Mouse (Mus musculus) myocyte (in vitro differentiated cells): ENCODE measurements around the gene 1700037C18Rik. TPM values are rescaled to one million over a fixed set of nuclear protein-coding genes. Genes with fewer than 3 reads are reported as not detected.

Experiments used
- H3K27me3 ChIP-seq: one replicate; pipeline ENCODE4 v1.6.1; 2011; ENCODE audit not compliant: control insufficient read depth, insufficient read depth, insufficient read length
- H3K36me3 ChIP-seq: one replicate; pipeline ENCODE4 v1.6.1; 2011; ENCODE audit not compliant: control insufficient read depth, insufficient read depth
- H3K4me2 ChIP-seq: one replicate; pipeline ENCODE4 v1.6.1; 2011; ENCODE audit warnings: low read depth, control low read depth
- H3K4me3 ChIP-seq: one replicate; pipeline ENCODE4 v1.5.1; 2011; ENCODE audit warnings: mild to moderate bottlenecking, control low read depth, moderate library complexity
- H3K79me2 ChIP-seq: one replicate; pipeline ENCODE4 v1.6.1; 2011; ENCODE audit not compliant: control insufficient read depth, insufficient read depth
- H3ac ChIP-seq: one replicate; pipeline ENCODE4 v1.6.1; 2011; ENCODE audit not compliant: control insufficient read depth, insufficient read length
- CEBPB ChIP-seq: IDR thresholded peaks from 2 replicates; pipeline ENCODE4 v1.6.1; 2011; ENCODE audit warnings: mild to moderate bottlenecking, moderate library complexity; ENCODE audit not compliant: poor library complexity, insufficient read depth, severe bottlenecking
- E2F4 ChIP-seq: IDR thresholded peaks from one replicate; pipeline ENCODE4 v1.6.1; 2011; ENCODE audit warnings: mild to moderate bottlenecking, control low read depth, moderate library complexity; ENCODE audit not compliant: insufficient read depth
- MAX ChIP-seq: IDR thresholded peaks from one replicate; pipeline ENCODE4 v1.6.1; 2011; ENCODE audit warnings: low read depth, mild to moderate bottlenecking, control low read depth
- MYOD1 ChIP-seq, 3 experiments: IDR thresholded peaks; one replicate each; pipeline ENCODE4 v1.6.1; 2011; ENCODE audit warnings: control low read depth in 2 of 3, low read depth in 2 of 3, mild to moderate bottlenecking in 2 of 3, moderate library complexity in 1 of 3; ENCODE audit not compliant: insufficient read length in 2 of 3, control insufficient read depth in 1 of 3
- MYOG ChIP-seq, 3 experiments: IDR thresholded peaks; one replicate each; pipeline ENCODE4 v1.6.1; 2011; ENCODE audit warnings: control low read depth in 2 of 3, low read depth in 2 of 3, mild to moderate bottlenecking in 2 of 3; ENCODE audit not compliant: insufficient read length in 2 of 3, control insufficient read depth in 1 of 3, insufficient read depth in 1 of 3
- POLR2A ChIP-seq: IDR thresholded peaks from one replicate; pipeline ENCODE4 v1.6.1; 2011; ENCODE audit warnings: low read depth, mild to moderate bottlenecking, control low read depth, moderate library complexity; ENCODE audit not compliant: insufficient read length
- POLR2AphosphoS2 ChIP-seq: IDR thresholded peaks from one replicate; pipeline ENCODE4 v1.6.1; 2011; ENCODE audit warnings: low read depth, control low read depth; ENCODE audit not compliant: insufficient read length
- REST ChIP-seq: IDR thresholded peaks from one replicate; pipeline ENCODE4 v1.6.1; 2011; ENCODE audit warnings: mild to moderate bottlenecking, control low read depth, moderate library complexity; ENCODE audit not compliant: insufficient read depth, insufficient read length
- SRF ChIP-seq: IDR thresholded peaks from one replicate; pipeline ENCODE4 v1.6.1; 2011; ENCODE audit warnings: low read depth; ENCODE audit not compliant: control insufficient read depth, insufficient read length
- TCF12 ChIP-seq: IDR thresholded peaks from one replicate; pipeline ENCODE4 v1.6.1; 2011; ENCODE audit warnings: mild to moderate bottlenecking, control low read depth; ENCODE audit not compliant: poor library complexity, insufficient read depth, severe bottlenecking
- TCF3 ChIP-seq: IDR thresholded peaks from one replicate; pipeline ENCODE4 v1.6.1; 2011; ENCODE audit warnings: low read depth, control low read depth; ENCODE audit not compliant: insufficient read length
- USF1 ChIP-seq: IDR thresholded peaks from one replicate; pipeline ENCODE4 v1.6.1; 2011; ENCODE audit warnings: low read depth, mild to moderate bottlenecking, control low read depth, moderate library complexity
- polyA plus RNA-seq: library from polyadenylated mRNA; unstranded; fragments of >200 nt; fragmentation: generic; extraction: Trizol; gene quantifications from one replicate; pipeline ENCODE4 v1.2.1, GENCODE M21; 2012; ENCODE audit warnings: missing spikeins

Gene 1700037C18Rik
- polyA plus RNA-seq = 3.5 TPM

DNA sequence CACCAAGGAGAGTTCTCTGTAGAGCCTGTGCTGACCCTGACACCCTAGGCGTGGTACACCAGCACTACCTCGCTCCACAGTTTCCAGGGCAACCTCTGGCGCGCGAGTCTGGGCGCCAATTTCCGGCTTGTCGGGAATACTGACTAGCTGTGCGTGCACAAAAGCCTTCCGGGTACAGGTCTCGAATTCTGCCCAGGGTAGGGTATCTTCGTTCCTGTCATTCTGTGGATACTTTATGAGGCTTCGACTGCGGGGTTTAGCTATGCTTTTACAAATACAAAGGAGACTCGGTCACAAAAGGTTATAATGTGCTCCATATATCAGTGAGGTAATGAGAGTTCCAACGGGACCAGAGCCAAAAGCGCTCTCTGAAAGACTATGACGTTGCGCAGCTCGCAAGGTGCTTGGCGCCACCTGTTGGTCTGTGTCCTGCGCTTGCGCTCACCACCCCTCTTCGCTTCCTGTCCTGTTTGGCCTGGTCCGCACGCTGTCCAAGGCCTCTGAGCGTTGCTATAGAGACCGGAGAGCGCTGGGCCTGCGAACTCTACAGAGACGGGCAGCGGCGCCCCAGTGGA, at the start of gene 1700037C18Rik, which contains the start of gene Cluap1:
TSS of gene 1700037C18Rik (minus strand) at position 153 of the 575 bp plus-strand sequence.
TSS of gene Cluap1 (plus strand) at position 265 of the 575 bp plus-strand sequence.
- Histone ChIP-seq H3K4me2 (peak within 1 kb of the TSS; percentile 83), H3K27me3 (no peaks in the 10 kb centered on the region), H3K79me2 (peaks cover 8% of the 10 kb centered on the region), H3K4me3 (peak within 1 kb of the TSS; percentile 61), H3ac (peak within 1 kb of the TSS; percentile 5), H3K36me3 (peaks cover 7% of the 10 kb centered on the region)
- peak; percentile 9 for TF ChIP-seq SRF
- peak; percentile 72 for TF ChIP-seq POLR2AphosphoS2
- no peak for TF ChIP-seq TCF3
- no peak for TF ChIP-seq USF1
- peak in 2 of 3 experiments; percentile 70 to 80 for TF ChIP-seq MYOD1 (IDR thresholded peaks at IDR 0.05; ENCODE audit: control insufficient read depth in 1 of 3, insufficient read length in 2 of 3, low read depth in 2 of 3)
- TF ChIP-seq MAX = no peak
- no peak for TF ChIP-seq TCF12
- TF ChIP-seq POLR2A = peak; percentile 74
- no peak for TF ChIP-seq CEBPB
- TF ChIP-seq REST = no peak
- peak in 2 of 3 experiments; percentile 48 to 75 for TF ChIP-seq MYOG (IDR thresholded peaks at IDR 0.05; ENCODE audit: control insufficient read depth in 1 of 3, insufficient read depth in 1 of 3, insufficient read length in 2 of 3, low read depth in 2 of 3)
- TF ChIP-seq E2F4 = no peak

DNA sequence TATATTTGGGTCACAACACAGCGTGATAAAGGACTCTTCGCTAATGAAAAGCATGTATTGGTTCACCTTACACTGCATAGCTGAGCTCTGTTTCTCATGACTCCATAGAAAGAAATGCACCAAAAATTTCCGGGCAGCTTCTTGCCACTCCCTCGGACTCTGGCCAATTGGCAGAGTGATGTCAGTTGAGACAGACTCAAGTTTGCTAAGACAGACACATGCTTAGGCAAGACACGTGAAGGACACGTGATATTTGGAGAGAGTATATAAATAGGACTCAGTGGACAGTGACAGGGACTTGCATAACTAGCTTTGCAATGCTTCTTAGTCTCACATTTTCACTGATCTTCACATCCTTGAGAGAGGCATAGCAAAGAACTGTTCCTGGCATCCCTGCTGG, 47.9 kb upstream of the 1700037C18Rik start:
- H3K4me2 ChIP-seq = peak overlapping the region; percentile 34
- H3K36me3 ChIP-seq = no peaks in the 10 kb centered on the region
- TF ChIP-seq POLR2A (no peak), MAX (peak; percentile 65), TCF3 (no peak), REST (no peak), USF1 (peak; percentile 93), MYOG (IDR thresholded peaks at IDR 0.05; ENCODE audit: control insufficient read depth in 1 of 3, insufficient read depth in 1 of 3, insufficient read length in 2 of 3, low read depth in 2 of 3) (no peak), MYOD1 (IDR thresholded peaks at IDR 0.05; ENCODE audit: control insufficient read depth in 1 of 3, insufficient read length in 2 of 3, low read depth in 2 of 3) (no peak), SRF (no peak), TCF12 (no peak), E2F4 (no peak), POLR2AphosphoS2 (no peak), CEBPB (0 out of 2 replicates have a peak, but pooled peaks have one; percentile 35)
- H3K79me2 ChIP-seq = no peaks in the 10 kb centered on the region
- no peaks in the 10 kb centered on the region for H3K27me3 ChIP-seq
- no peak overlapping the region for H3ac ChIP-seq
- no peak overlapping the region for H3K4me3 ChIP-seq

DNA sequence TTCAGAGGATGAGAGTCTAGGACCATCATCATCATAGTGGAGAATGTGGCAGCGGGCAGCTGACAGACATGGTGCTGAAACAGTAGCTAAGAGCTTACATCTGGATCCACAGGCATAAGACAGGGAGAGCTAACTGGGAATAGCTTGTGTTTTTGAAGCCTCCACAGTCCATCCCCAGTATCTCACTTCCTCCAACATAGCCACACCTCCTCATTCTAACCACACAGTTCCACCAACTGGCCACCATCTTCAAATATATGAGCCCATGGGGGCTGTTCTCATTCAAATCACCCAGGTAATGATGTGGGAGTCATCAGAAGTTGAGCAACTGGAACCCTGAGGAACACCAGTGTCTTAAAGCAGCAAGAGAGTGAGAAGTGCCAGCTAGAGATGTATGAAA, 42.7 kb upstream of the 1700037C18Rik start:
- no peak for TF ChIP-seq TCF3
- no peak for TF ChIP-seq USF1
- no peak for TF ChIP-seq TCF12
- TF ChIP-seq MAX = no peak
- no peak for TF ChIP-seq MYOG (IDR thresholded peaks at IDR 0.05; ENCODE audit: control insufficient read depth in 1 of 3, insufficient read depth in 1 of 3, insufficient read length in 2 of 3, low read depth in 2 of 3)
- no peak for TF ChIP-seq REST
- no peak for TF ChIP-seq POLR2A
- TF ChIP-seq SRF = no peak
- TF ChIP-seq MYOD1 (IDR thresholded peaks at IDR 0.05; ENCODE audit: control insufficient read depth in 1 of 3, insufficient read length in 2 of 3, low read depth in 2 of 3) = no peak
- TF ChIP-seq POLR2AphosphoS2 = no peak
- no peak for TF ChIP-seq CEBPB
- TF ChIP-seq E2F4 = no peak
- no peaks in the 10 kb centered on the region for H3K36me3 ChIP-seq
- H3K4me2 ChIP-seq = no peak overlapping the region
- no peak overlapping the region for H3K4me3 ChIP-seq
- no peaks in the 10 kb centered on the region for H3K27me3 ChIP-seq
- H3K79me2 ChIP-seq = no peaks in the 10 kb centered on the region
- H3ac ChIP-seq = no peak overlapping the region

DNA sequence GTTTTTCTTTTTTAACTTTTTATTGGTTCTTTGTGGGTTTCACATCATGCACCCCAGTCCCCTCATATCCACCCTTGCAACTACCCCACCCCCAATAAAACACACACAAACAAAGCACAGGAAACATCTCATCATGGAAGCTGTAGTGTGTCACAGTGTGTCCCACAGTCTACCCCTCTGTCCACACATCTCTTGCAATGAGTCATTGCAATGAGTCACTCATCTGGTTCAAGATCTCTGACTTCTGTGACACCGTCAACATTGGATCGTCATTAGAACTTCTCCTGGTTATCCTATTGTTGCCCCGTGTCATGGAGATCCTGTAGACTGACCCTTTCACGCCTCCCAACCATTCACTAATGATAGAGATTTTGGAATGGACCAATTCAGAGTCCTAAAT, 26.2 kb upstream of the 1700037C18Rik start:
- Histone ChIP-seq H3K36me3 (peaks cover 9% of the 10 kb centered on the region), H3K27me3 (no peaks in the 10 kb centered on the region), H3K4me2 (no peak overlapping the region), H3K79me2 (no peaks in the 10 kb centered on the region), H3K4me3 (no peak overlapping the region), H3ac (no peak overlapping the region)
- TF ChIP-seq MYOG (IDR thresholded peaks at IDR 0.05; ENCODE audit: control insufficient read depth in 1 of 3, insufficient read depth in 1 of 3, insufficient read length in 2 of 3, low read depth in 2 of 3) (no peak), MYOD1 (IDR thresholded peaks at IDR 0.05; ENCODE audit: control insufficient read depth in 1 of 3, insufficient read length in 2 of 3, low read depth in 2 of 3) (no peak), CEBPB (no peak), USF1 (no peak)
